Mouse (Mus musculus): ENCODE measurements around the gene Rfc2. TPM values are rescaled to one million over a fixed set of nuclear protein-coding genes. Genes with fewer than 3 reads are reported as not detected.

Gene Rfc2
- polyA plus RNA-seq, 1 experiment from 2014 or later, result 93.2 TPM

GRCm38 (mm10) chr5:134579135-134579534, 2.0 kb upstream of the Rfc2 start:
- H3K4me3 ChIP-seq (ENCODE audit: low read depth, low read length), result no peak overlapping the region
- no peak for ATAC-seq
- WGBS, result 64% methylated on average over 3 of the region's 3 CpGs

GRCm38 (mm10) chr5:134582221-134582907, 1.2 kb downstream of the Rfc2 start:
- Histone ChIP-seq H3K9ac (ENCODE audit: low read depth, low read length) (peak overlapping the region; percentile 59), H3K4me3 (ENCODE audit: low read depth, low read length) (peak overlapping the region; percentile 82), H3K4me1 (replicated peaks; ENCODE audit: control insufficient read depth, insufficient read depth, low read length) (no peaks in the 10 kb centered on the region), H3K9me3 (ENCODE audit: control insufficient read depth) (no peaks in the 10 kb centered on the region), H3K27ac (ENCODE audit: low read depth, low read length) (peak overlapping the region; percentile 15; the same call in 1 of the 2 replicates), H3K27me3 (replicated peaks; ENCODE audit: control insufficient read depth, insufficient read depth, low read length) (no peaks in the 10 kb centered on the region), H3K36me3 (ENCODE audit: control insufficient read depth, insufficient read depth) (peaks cover 9% of the 10 kb centered on the region; the same call in 1 of the 2 replicates), H3K4me2 (replicated peaks; ENCODE audit: low read depth) (peak overlapping the region; percentile 79)
- ATAC-seq, result peak; percentile 93
- 7% methylated on average over 30 of the region's 30 CpGs for WGBS
- TF ChIP-seq CTCF (IDR thresholded peaks at IDR 0.05; ENCODE audit: low read depth), result peak; percentile 82

More at GRCm38 (mm10) chr5:134579135-134579534, 2.0 kb upstream of the Rfc2 start:
- TF ChIP-seq CTCF (IDR thresholded peaks at IDR 0.05; ENCODE audit: low read depth), result no peak
- Histone ChIP-seq H3K9me3 (ENCODE audit: control insufficient read depth) (no peaks in the 10 kb centered on the region), H3K36me3 (ENCODE audit: control insufficient read depth, insufficient read depth) (no peaks in the 10 kb centered on the region), H3K4me1 (replicated peaks; ENCODE audit: control insufficient read depth, insufficient read depth, low read length) (no peaks in the 10 kb centered on the region), H3K27ac (ENCODE audit: low read depth, low read length) (no peak overlapping the region), H3K4me2 (replicated peaks; ENCODE audit: low read depth) (no peak overlapping the region), H3K27me3 (replicated peaks; ENCODE audit: control insufficient read depth, insufficient read depth, low read length) (no peaks in the 10 kb centered on the region), H3K9ac (ENCODE audit: low read depth, low read length) (no peak overlapping the region)

DNA sequence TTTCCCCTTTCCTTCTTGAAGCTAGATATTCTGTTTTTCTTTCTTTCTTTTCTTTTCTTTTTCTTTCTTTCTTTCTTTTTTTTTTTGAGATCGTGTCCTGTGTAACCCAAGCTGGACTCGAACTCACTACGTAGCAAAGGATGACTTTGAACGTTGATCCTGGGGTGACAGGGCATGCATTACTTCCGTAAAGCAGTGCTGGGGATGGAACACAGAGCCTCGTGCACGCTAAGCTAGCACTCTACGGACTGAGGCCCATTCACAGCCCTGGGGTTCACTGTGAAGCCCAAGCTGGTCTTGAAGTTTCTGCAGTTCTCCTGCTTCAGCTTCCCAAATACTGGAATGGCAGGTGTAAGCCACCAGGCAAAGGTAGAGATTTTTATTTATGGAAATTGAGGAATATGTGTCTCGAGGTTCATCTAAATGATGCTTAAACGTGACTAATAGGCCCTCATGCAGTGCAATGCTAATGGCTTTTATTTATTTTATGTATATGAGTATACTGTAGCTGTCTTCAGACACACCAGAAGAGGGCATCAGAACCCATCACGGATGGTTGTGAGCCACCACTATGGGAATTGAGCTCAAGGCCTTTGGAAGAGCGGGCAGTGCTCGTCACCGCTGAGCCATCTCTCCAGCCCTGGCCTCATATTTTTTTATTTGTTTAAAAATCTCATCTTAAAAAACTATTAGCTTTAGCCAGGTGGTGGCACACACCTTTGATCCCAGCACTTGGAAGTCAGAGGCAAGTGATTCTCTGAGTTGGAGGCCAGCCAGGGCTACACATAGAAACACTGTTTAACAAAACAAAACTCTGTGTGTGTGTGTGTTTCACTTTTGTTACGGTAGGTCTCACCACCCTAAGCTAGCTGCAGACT, 2.1 kb downstream of the Rfc2 start:
- WGBS, result 23% methylated on average over 15 of the region's 15 CpGs
- H3K36me3 ChIP-seq (ENCODE audit: control insufficient read depth, insufficient read depth), result peaks cover 16% of the 10 kb centered on the region; the same call in 1 of the 2 replicates
- 0 out of 2 replicates have a peak overlapping the region, but pooled peaks have one; percentile 15 for H3K27ac ChIP-seq (ENCODE audit: low read depth, low read length)
- H3K4me1 ChIP-seq (replicated peaks; ENCODE audit: control insufficient read depth, insufficient read depth, low read length), result no peaks in the 10 kb centered on the region
- no peaks in the 10 kb centered on the region for H3K9me3 ChIP-seq (ENCODE audit: control insufficient read depth)
- peak overlapping the region; percentile 59 for H3K9ac ChIP-seq (ENCODE audit: low read depth, low read length)
- ATAC-seq, result no peak
- peak overlapping the region; percentile 79 for H3K4me2 ChIP-seq (replicated peaks; ENCODE audit: low read depth)
- peak; percentile 41; the same call in 1 of the 2 replicates for TF ChIP-seq CTCF (IDR thresholded peaks at IDR 0.05; ENCODE audit: low read depth)
- no peaks in the 10 kb centered on the region for H3K27me3 ChIP-seq (replicated peaks; ENCODE audit: control insufficient read depth, insufficient read depth, low read length)
- peak overlapping the region; percentile 82 for H3K4me3 ChIP-seq (ENCODE audit: low read depth, low read length)

- no peak for TF ChIP-seq CTCF (IDR thresholded peaks at IDR 0.05; ENCODE audit: low read depth)
- Histone ChIP-seq H3K27me3 (replicated peaks; ENCODE audit: control insufficient read depth, insufficient read depth, low read length) (no peaks in the 10 kb centered on the region), H3K4me3 (ENCODE audit: low read depth, low read length) (no peak overlapping the region), H3K9me3 (ENCODE audit: control insufficient read depth) (no peaks in the 10 kb centered on the region), H3K4me1 (replicated peaks; ENCODE audit: control insufficient read depth, insufficient read depth, low read length) (no peaks in the 10 kb centered on the region), H3K9ac (ENCODE audit: low read depth, low read length) (no peak overlapping the region), H3K4me2 (replicated peaks; ENCODE audit: low read depth) (0 out of 2 replicates have a peak overlapping the region, but pooled peaks have one; percentile 79), H3K27ac (ENCODE audit: low read depth, low read length) (no peak overlapping the region), H3K36me3 (ENCODE audit: control insufficient read depth, insufficient read depth) (peaks cover 22% of the 10 kb centered on the region; the same call in 1 of the 2 replicates)
- ATAC-seq, result no peak
- WGBS, result 72% methylated on average over 3 of the region's 3 CpGs
Measured at GRCm38 (mm10) chr5:134583884-134584213, 2.7 kb downstream of the Rfc2 start.

DNA sequence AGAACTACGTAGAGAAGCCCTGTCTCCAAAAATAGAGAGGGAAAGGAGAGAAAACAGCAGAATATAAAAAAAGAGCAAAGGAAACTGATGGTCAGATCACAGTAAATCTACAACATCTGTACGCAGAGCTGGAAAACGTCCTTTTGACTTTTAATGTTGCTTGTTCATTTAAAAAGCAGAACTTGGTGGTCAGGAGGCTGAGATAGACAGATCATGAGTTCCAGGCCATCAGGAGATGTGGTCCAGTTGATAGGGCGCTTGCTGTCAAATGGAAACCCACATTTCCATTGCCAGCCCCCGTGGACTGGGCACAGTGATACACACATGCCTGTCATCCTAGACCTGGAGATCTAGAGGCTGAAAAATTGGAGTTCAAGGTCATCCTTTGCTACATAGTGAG, 3.6 kb downstream of the Rfc2 start:
- no peak for TF ChIP-seq CTCF (IDR thresholded peaks at IDR 0.05; ENCODE audit: low read depth)
- Histone ChIP-seq H3K9me3 (ENCODE audit: control insufficient read depth) (no peaks in the 10 kb centered on the region), H3K36me3 (ENCODE audit: control insufficient read depth, insufficient read depth) (peaks cover 23% of the 10 kb centered on the region; the same call in 1 of the 2 replicates), H3K4me2 (replicated peaks; ENCODE audit: low read depth) (no peak overlapping the region), H3K4me1 (replicated peaks; ENCODE audit: control insufficient read depth, insufficient read depth, low read length) (no peaks in the 10 kb centered on the region), H3K4me3 (ENCODE audit: low read depth, low read length) (no peak overlapping the region), H3K27ac (ENCODE audit: low read depth, low read length) (no peak overlapping the region), H3K9ac (ENCODE audit: low read depth, low read length) (no peak overlapping the region), H3K27me3 (replicated peaks; ENCODE audit: control insufficient read depth, insufficient read depth, low read length) (no peaks in the 10 kb centered on the region)
- ATAC-seq, result no peak
- 86% methylated on average over 5 of the region's 5 CpGs for WGBS

GRCm38 (mm10) chr5:134589900-134590299, 8.7 kb downstream of the Rfc2 start:
- WGBS, result 85% methylated on average over 3 of the region's 3 CpGs
- no peak overlapping the region for H3K4me3 ChIP-seq (ENCODE audit: low read depth, low read length)
- TF ChIP-seq CTCF (IDR thresholded peaks at IDR 0.05; ENCODE audit: low read depth), result no peak
- no peak overlapping the region for H3K4me2 ChIP-seq (replicated peaks; ENCODE audit: low read depth)
- no peak overlapping the region for H3K27ac ChIP-seq (ENCODE audit: low read depth, low read length)
- no peak for ATAC-seq
- H3K9ac ChIP-seq (ENCODE audit: low read depth, low read length), result no peak overlapping the region
- H3K36me3 ChIP-seq (ENCODE audit: control insufficient read depth, insufficient read depth), result peaks cover 59% of the 10 kb centered on the region
- H3K27me3 ChIP-seq (replicated peaks; ENCODE audit: control insufficient read depth, insufficient read depth, low read length), result no peaks in the 10 kb centered on the region
- no peaks in the 10 kb centered on the region for H3K4me1 ChIP-seq (replicated peaks; ENCODE audit: control insufficient read depth, insufficient read depth, low read length)
- H3K9me3 ChIP-seq (ENCODE audit: control insufficient read depth), result no peaks in the 10 kb centered on the region

Measured in intestine, postnatal 0 days (tissue).